Mouse (Mus musculus): ENCODE measurements around the gene Smarcad1. TPM values are rescaled to one million over a fixed set of nuclear protein-coding genes. Genes with fewer than 3 reads are reported as not detected.
A peak's percentile ranks its signal among the peaks of the same experiment; 100 is the strongest.
"Not testable (repeated sequence)": the region's sequence is repeated elsewhere in the genome, so short reads cannot be mapped to it uniquely, and the experiment has no call there.

Smarcad1 gene
- polyA plus RNA-seq, 1 experiment from 2014 or later, result 48.0 TPM

GRCm38 (mm10) chr6:65057137-65057536 is 14.8 kb downstream of the Smarcad1 start:
- not testable (repeated sequence) for ATAC-seq (ENCODE audit: low FRiP score, low TSS enrichment); H3K9me3 ChIP-seq (ENCODE audit: low read length); H3K4me1 ChIP-seq (ENCODE audit: insufficient read depth, low read length); H3K4me2 ChIP-seq (replicated peaks; ENCODE audit: low read depth, low read length); H3K27me3 ChIP-seq (ENCODE audit: insufficient read depth, low read length); H3K9ac ChIP-seq (replicated peaks; ENCODE audit: low read length); H3K27ac ChIP-seq (ENCODE audit: low read length); H3K4me3 ChIP-seq (ENCODE audit: low read length)
- 81% methylated on average over 4 of the region's 4 CpGs for WGBS
- peaks cover 53% of the 10 kb centered on the region for H3K36me3 ChIP-seq (ENCODE audit: insufficient read depth, low read length)

DNA sequence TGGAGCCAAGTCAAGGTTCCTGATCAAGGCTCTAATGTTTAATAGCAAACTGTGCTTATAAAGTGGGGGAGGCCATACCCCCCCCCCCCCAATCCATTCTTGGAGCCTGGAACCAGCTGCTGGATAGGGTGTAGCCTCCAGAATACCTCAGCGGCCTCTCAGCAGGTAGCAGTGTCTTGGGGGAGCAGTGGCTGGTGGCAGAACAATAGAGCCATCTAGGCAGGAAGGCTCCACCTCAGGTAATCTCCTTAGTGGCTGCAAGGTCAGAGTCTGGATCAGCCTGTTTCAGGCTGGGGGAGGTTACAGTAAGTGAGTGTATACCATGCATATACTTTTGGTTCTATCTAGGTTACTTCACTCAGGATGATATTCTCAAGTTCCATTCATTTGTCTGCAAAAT is 18.7 kb downstream of the Smarcad1 start:
- Histone ChIP-seq H3K36me3 (ENCODE audit: insufficient read depth, low read length) (peaks cover 48% of the 10 kb centered on the region), H3K4me3 (ENCODE audit: low read length) (no peak overlapping the region), H3K27me3 (ENCODE audit: insufficient read depth, low read length) (no peaks in the 10 kb centered on the region), H3K9ac (replicated peaks; ENCODE audit: low read length) (no peak overlapping the region), H3K4me2 (replicated peaks; ENCODE audit: low read depth, low read length) (no peak overlapping the region), H3K27ac (ENCODE audit: low read length) (no peak overlapping the region), H3K4me1 (ENCODE audit: insufficient read depth, low read length) (no peaks in the 10 kb centered on the region), H3K9me3 (ENCODE audit: low read length) (no peaks in the 10 kb centered on the region)
- no peak for ATAC-seq (ENCODE audit: low FRiP score, low TSS enrichment)
- 100% methylated on average over 1 of the region's 1 CpGs for WGBS

DNA sequence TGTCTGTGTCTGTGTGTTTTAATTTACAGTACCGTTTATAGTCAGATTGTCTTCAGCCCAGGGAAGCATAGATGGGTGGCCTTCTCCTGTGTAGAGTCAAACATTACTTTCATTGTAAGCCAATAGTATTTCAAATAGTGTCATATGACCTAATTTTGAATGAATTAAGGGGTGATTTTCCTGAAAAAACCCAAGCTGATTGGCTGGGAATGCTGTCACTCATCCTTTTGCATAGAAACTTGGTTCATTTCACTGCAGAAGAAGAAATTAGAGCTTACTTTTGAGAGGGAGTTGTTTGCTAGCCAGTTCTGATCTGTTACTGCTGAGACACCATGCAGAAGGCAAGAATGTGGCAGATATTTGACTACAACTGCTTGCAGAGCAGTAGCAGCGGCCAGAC is 32.8 kb downstream of the Smarcad1 start:
- H3K27ac ChIP-seq (ENCODE audit: low read length), result no peak overlapping the region
- H3K4me2 ChIP-seq (replicated peaks; ENCODE audit: low read depth, low read length), result no peak overlapping the region
- H3K36me3 ChIP-seq (ENCODE audit: insufficient read depth, low read length), result peaks cover 42% of the 10 kb centered on the region
- no peak overlapping the region for H3K4me3 ChIP-seq (ENCODE audit: low read length)
- ATAC-seq (ENCODE audit: low FRiP score, low TSS enrichment), result no peak
- no peak overlapping the region for H3K9ac ChIP-seq (replicated peaks; ENCODE audit: low read length)
- WGBS, result 78% methylated on average over 2 of the region's 2 CpGs
- no peaks in the 10 kb centered on the region for H3K27me3 ChIP-seq (ENCODE audit: insufficient read depth, low read length)
- no peaks in the 10 kb centered on the region for H3K9me3 ChIP-seq (ENCODE audit: low read length)
- H3K4me1 ChIP-seq (ENCODE audit: insufficient read depth, low read length), result no peaks in the 10 kb centered on the region

DNA sequence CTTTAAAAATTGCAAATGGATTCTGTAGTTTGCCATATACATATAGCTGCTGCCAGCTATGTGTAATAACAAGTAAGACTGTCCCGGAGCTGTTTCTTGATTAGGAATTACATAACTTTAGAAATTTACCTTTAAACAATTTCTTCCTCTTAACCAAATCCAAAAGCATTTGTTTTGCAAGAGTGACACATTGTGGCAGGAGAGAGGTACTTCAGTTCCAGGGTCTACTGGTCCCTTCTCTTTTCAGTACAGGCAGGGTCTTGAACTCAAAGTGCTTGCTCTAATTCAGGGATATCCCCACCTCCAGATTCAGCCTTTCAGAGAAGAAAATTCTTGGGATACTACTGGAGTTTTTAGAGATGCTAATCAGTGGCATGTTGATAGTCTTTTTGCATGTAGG is 36.8 kb downstream of the Smarcad1 start:
- Histone ChIP-seq H3K27me3 (ENCODE audit: insufficient read depth, low read length) (no peaks in the 10 kb centered on the region), H3K4me1 (ENCODE audit: insufficient read depth, low read length) (no peaks in the 10 kb centered on the region), H3K36me3 (ENCODE audit: insufficient read depth, low read length) (peaks cover 29% of the 10 kb centered on the region; the same call in 1 of the 2 replicates), H3K9me3 (ENCODE audit: low read length) (no peaks in the 10 kb centered on the region), H3K4me3 (ENCODE audit: low read length) (no peak overlapping the region), H3K27ac (ENCODE audit: low read length) (no peak overlapping the region), H3K9ac (replicated peaks; ENCODE audit: low read length) (no peak overlapping the region), H3K4me2 (replicated peaks; ENCODE audit: low read depth, low read length) (no peak overlapping the region)
- whole genome bisulfite sequencing, result 93% methylated on average over 1 of the region's 1 CpGs
- no peak for ATAC-seq (ENCODE audit: low FRiP score, low TSS enrichment)

GRCm38 (mm10) chr6:65114902-65115301 is 72.5 kb downstream of the Smarcad1 start:
- H3K9me3 ChIP-seq (ENCODE audit: low read length), result no peaks in the 10 kb centered on the region
- H3K4me2 ChIP-seq (replicated peaks; ENCODE audit: low read depth, low read length), result no peak overlapping the region
- no peak overlapping the region for H3K9ac ChIP-seq (replicated peaks; ENCODE audit: low read length)
- ATAC-seq (ENCODE audit: low FRiP score, low TSS enrichment), result no peak
- H3K36me3 ChIP-seq (ENCODE audit: insufficient read depth, low read length), result peaks cover 41% of the 10 kb centered on the region
- H3K27me3 ChIP-seq (ENCODE audit: insufficient read depth, low read length), result no peaks in the 10 kb centered on the region
- H3K4me3 ChIP-seq (ENCODE audit: low read length), result no peak overlapping the region
- no peak overlapping the region for H3K27ac ChIP-seq (ENCODE audit: low read length)
- H3K4me1 ChIP-seq (ENCODE audit: insufficient read depth, low read length), result no peaks in the 10 kb centered on the region
- WGBS, result 52% methylated on average over 2 of the region's 2 CpGs

GRCm38 (mm10) chr6:65117540-65117939 is 75.2 kb downstream of the Smarcad1 start:
- Histone ChIP-seq H3K4me1 (ENCODE audit: insufficient read depth, low read length) (no peaks in the 10 kb centered on the region), H3K4me3 (ENCODE audit: low read length) (no peak overlapping the region), H3K9ac (replicated peaks; ENCODE audit: low read length) (no peak overlapping the region), H3K4me2 (replicated peaks; ENCODE audit: low read depth, low read length) (no peak overlapping the region), H3K27ac (ENCODE audit: low read length) (no peak overlapping the region), H3K27me3 (ENCODE audit: insufficient read depth, low read length) (no peaks in the 10 kb centered on the region), H3K36me3 (ENCODE audit: insufficient read depth, low read length) (peaks cover 33% of the 10 kb centered on the region), H3K9me3 (ENCODE audit: low read length) (no peaks in the 10 kb centered on the region)
- 89% methylated on average over 1 of the region's 1 CpGs for WGBS
- ATAC-seq (ENCODE audit: low FRiP score, low TSS enrichment), result peak; percentile 39; the same call in 1 of the 2 replicates

DNA sequence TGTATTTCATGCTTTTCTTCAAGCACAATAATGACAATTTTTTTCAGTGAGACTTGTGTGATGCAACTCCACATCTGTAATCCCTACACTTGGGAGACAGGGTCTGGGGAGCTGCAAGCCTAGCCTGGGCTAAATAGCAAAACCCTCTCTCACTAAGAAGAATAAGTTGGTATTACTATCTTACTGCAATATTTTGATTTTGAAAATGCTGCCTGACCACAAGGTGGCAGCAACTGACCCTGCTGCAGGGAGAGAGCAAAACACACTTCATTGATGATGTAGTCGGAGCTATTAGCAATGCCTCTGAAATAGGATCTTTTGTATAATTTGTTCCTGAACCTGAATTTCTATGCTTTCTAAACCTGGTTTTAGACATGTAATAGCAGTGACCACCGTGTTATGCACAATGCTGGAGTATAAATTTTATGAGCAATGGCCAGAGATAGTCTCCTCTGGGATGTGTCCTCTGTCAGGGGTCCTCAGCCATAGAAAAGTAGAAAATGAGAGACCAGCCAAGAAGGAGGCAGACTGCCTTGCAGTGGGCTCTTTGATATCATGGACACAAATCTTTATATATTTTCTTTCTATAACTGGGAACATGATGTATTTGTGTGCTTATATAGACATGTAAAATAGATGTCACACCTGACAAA is 83.8 kb downstream of the Smarcad1 start:
- Histone ChIP-seq H3K4me3 (ENCODE audit: low read length) (no peak overlapping the region), H3K36me3 (ENCODE audit: insufficient read depth, low read length) (no peaks in the 10 kb centered on the region), H3K4me2 (replicated peaks; ENCODE audit: low read depth, low read length) (no peak overlapping the region), H3K9me3 (ENCODE audit: low read length) (no peaks in the 10 kb centered on the region), H3K4me1 (ENCODE audit: insufficient read depth, low read length) (no peaks in the 10 kb centered on the region), H3K9ac (replicated peaks; ENCODE audit: low read length) (no peak overlapping the region), H3K27ac (ENCODE audit: low read length) (no peak overlapping the region), H3K27me3 (ENCODE audit: insufficient read depth, low read length) (no peaks in the 10 kb centered on the region)
- peak; percentile 19; the same call in 1 of the 2 replicates for ATAC-seq (ENCODE audit: low FRiP score, low TSS enrichment)
- WGBS, result 21% methylated on average over 2 of the region's 2 CpGs

GRCm38 (mm10) chr6:65132376-65132775 is 90.0 kb downstream of the Smarcad1 start:
- H3K4me3 ChIP-seq (ENCODE audit: low read length), result no peak overlapping the region
- no peak overlapping the region for H3K27ac ChIP-seq (ENCODE audit: low read length)
- no peaks in the 10 kb centered on the region for H3K27me3 ChIP-seq (ENCODE audit: insufficient read depth, low read length)
- WGBS, result 66% methylated on average over 6 of the region's 6 CpGs
- no peaks in the 10 kb centered on the region for H3K9me3 ChIP-seq (ENCODE audit: low read length)
- no peaks in the 10 kb centered on the region for H3K4me1 ChIP-seq (ENCODE audit: insufficient read depth, low read length)
- no peak for ATAC-seq (ENCODE audit: low FRiP score, low TSS enrichment)
- no peaks in the 10 kb centered on the region for H3K36me3 ChIP-seq (ENCODE audit: insufficient read depth, low read length)
- no peak overlapping the region for H3K9ac ChIP-seq (replicated peaks; ENCODE audit: low read length)
- no peak overlapping the region for H3K4me2 ChIP-seq (replicated peaks; ENCODE audit: low read depth, low read length)

DNA sequence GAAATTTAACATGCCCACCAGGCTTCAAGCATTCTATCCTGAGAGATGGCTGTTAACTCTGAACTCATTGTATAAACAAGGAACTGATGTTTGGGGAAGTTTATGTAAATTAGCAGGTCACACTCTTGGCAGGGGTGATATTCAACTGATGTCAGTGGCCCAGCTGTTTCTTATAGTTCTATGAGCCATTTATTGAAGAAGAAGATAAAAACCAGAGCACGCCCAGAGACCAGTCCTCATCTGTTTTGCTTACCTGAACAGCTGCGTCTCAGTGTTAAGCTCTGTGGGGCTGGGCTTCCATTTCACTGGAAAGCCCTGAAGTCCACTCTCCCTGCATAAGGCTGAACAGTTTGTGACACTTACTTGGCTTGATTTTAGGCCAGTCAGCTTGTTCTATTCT is 95.4 kb downstream of the Smarcad1 start:
- H3K9ac ChIP-seq (replicated peaks; ENCODE audit: low read length), result no peak overlapping the region
- H3K27me3 ChIP-seq (ENCODE audit: insufficient read depth, low read length), result no peaks in the 10 kb centered on the region
- H3K36me3 ChIP-seq (ENCODE audit: insufficient read depth, low read length), result no peaks in the 10 kb centered on the region
- no peak for ATAC-seq (ENCODE audit: low FRiP score, low TSS enrichment)
- 62% methylated on average over 2 of the region's 2 CpGs for WGBS
- peaks cover 13% of the 10 kb centered on the region; the same call in 1 of the 2 replicates for H3K4me1 ChIP-seq (ENCODE audit: insufficient read depth, low read length)
- H3K27ac ChIP-seq (ENCODE audit: low read length), result no peak overlapping the region
- no peak overlapping the region for H3K4me3 ChIP-seq (ENCODE audit: low read length)
- no peaks in the 10 kb centered on the region for H3K9me3 ChIP-seq (ENCODE audit: low read length)
- no peak overlapping the region for H3K4me2 ChIP-seq (replicated peaks; ENCODE audit: low read depth, low read length)

GRCm38 (mm10) chr6:65138243-65138642 is 95.9 kb downstream of the Smarcad1 start:
- no peak overlapping the region for H3K4me3 ChIP-seq (ENCODE audit: low read length)
- H3K9me3 ChIP-seq (ENCODE audit: low read length), result no peaks in the 10 kb centered on the region
- H3K4me1 ChIP-seq (ENCODE audit: insufficient read depth, low read length), result peaks cover 14% of the 10 kb centered on the region; the same call in 1 of the 2 replicates
- no peak overlapping the region for H3K9ac ChIP-seq (replicated peaks; ENCODE audit: low read length)
- no peaks in the 10 kb centered on the region for H3K27me3 ChIP-seq (ENCODE audit: insufficient read depth, low read length)
- H3K4me2 ChIP-seq (replicated peaks; ENCODE audit: low read depth, low read length), result no peak overlapping the region
- ATAC-seq (ENCODE audit: low FRiP score, low TSS enrichment), result no peak
- no peaks in the 10 kb centered on the region for H3K36me3 ChIP-seq (ENCODE audit: insufficient read depth, low read length)
- WGBS, result 78% methylated on average over 1 of the region's 1 CpGs
- no peak overlapping the region for H3K27ac ChIP-seq (ENCODE audit: low read length)

Data from kidney, embryonic 16.5 days (tissue).